Mouse (Mus musculus): Measurements from ENCODE around the gene Itgb5. TPM values are rescaled to one million over a fixed set of nuclear protein-coding genes. Genes with fewer than 3 reads are reported as not detected.

Gene Itgb5
- total RNA-seq, 2 experiments from 2014 or later: 32.5 to 32.7 TPM

GRCm38 (mm10) chr16:33947664-33948571, 118.5 kb downstream of the Itgb5 start:
- no peak for DNase-seq (ENCODE audit: low spot score in 2 of 2)
- intact Hi-C loops (cut with DNase I): no loop called here

DNA sequence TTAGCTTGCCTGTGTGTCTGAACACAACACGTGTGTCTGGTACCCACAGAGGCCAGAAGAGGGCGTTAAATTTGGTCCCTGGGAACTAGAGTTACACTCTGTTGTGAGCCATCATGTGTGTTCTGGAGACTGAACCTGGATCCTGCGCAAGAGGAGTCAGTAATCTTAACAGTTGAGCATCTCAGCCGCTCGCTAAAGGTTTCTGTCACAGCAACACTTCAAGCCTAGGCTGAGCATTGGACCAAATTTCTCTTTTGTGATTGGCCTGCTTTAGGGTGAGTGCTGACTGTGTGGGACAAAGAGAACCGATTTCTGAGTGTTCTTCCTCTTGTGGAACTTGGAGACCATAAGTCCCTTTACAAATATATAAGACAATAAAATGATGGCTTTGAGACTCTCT, 120.9 kb downstream of the Itgb5 start:
- intact Hi-C loops (cut with DNase I): no loop called here
- DNase-seq (ENCODE audit: low spot score in 2 of 2): no peak

DNA sequence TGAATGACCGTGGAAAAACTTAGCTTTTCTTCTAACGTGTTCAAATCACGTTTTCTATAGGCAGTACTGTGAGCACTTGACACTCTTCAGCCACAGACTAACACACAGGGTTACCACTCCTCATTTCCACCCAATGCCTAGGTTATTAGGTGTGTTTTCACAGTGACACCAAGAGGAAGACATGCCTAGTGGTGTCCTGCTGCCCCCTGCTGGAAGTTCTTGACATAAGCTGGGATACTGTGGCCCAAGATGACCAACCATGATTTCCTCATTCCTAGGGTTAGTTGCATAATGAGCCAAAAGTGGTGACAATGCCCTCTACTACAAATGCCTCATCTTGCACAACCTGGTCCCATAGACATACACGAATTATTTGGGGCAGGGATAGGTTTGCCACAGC, 121.4 kb downstream of the Itgb5 start:
- intact Hi-C loops (cut with DNase I): loop anchor here (1.0 kb wide), 1 partner anchor 131 kb away; no protein-coding TSS in a partner anchor
- peak; percentile 74 to 85 for DNase-seq (ENCODE audit: low spot score in 2 of 2)

DNA sequence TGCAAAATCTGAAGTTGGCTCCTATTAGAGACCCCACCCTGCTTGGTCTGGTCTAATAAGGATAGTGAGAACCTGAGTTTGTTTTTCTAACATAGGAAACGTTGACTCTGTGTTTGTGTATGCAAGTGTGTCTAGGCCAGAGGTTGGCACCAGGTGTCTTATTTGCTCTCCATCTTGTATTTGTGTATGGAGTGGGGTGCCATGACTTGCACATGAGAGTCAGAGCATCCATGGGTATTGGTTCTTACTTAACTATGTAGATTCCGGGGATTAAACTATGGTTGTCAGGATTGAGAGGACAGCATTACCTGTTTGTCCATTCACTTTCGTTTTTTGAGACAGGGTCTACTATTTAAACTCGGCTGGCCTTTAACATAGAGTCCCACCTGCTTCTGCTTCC, 123.5 kb downstream of the Itgb5 start:
- no peak for DNase-seq (ENCODE audit: low spot score in 2 of 2)
- intact Hi-C loops (cut with DNase I): no loop called here

GRCm38 (mm10) chr16:33954793-33955192, 125.3 kb downstream of the Itgb5 start:
- no peak for DNase-seq (ENCODE audit: low spot score in 2 of 2)
- intact Hi-C loops (cut with DNase I): no loop called here

DNA sequence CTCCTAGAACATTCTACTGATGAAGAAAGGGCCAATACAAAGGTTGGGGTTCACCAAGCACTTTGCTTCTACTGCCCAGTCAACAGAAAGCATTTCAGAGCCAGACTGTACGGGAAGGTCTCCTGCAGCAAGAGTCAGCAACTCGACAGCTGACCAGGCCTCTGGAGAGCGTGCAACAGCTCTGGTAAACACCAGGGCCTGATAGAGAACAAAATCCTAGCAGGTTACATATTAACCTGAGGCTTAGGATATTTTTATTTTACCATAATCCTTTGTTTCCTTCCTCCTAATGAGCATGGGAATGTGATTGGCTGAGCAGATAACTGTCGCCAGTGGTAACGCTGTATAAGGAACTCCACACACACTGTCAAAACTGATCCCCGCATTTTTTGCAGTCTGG, 134.0 kb downstream of the Itgb5 start:
- no peak for DNase-seq (ENCODE audit: low spot score in 2 of 2)
- intact Hi-C loops (cut with DNase I): no loop called here

- intact Hi-C loops (cut with DNase I): no loop called here
- peak in 1 of 2 experiments; percentile 22 for DNase-seq (ENCODE audit: low spot score in 2 of 2)
These were observed 136.5 kb downstream of the Itgb5 start for GRCm38 (mm10) chr16:33965878-33966537.

DNA sequence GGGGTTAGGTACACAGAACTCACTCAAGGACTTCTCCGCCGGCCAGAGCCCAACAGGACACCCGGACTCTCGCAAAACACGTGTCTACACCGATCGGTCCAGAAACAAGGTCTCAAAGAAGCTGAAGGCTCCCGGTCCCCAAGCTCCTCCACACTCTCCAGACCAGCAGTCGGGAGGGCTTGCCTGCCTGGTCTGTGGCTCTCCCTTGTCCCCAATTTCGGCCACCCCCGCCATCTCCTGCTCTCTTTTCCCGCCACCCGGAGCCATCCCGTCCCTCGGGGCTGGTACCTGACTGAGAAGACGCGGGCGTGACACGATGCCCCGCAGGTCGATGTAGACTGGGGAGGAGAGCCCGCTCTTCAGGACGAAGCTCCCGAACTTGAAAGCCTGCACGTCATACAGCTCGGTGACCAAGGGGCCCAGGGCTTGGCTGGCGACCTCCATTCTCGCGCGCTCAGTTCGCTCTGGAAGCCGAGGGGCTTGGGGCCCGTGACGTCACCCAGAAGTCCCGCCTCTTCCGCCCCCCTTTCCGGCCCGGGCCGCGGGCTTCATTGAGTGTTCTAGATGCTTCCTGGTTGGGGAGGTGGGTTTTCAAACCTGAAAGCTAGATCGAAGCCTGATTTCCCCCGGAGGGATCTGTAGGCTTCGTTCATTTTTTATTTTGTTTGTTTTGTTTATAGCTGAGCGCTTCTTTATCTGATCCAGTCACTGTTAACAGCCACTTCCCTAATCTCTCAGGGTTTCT, 137.2 kb downstream of the Itgb5 start, which contains the start of gene Umps:
Gene Umps, minus strand, starts transcription at position 501 of the 745 bp plus-strand sequence.
- intact Hi-C loops (cut with DNase I): no loop called here
- DNase-seq (ENCODE audit: low spot score in 2 of 2): peak; percentile 71 to 85

DNA sequence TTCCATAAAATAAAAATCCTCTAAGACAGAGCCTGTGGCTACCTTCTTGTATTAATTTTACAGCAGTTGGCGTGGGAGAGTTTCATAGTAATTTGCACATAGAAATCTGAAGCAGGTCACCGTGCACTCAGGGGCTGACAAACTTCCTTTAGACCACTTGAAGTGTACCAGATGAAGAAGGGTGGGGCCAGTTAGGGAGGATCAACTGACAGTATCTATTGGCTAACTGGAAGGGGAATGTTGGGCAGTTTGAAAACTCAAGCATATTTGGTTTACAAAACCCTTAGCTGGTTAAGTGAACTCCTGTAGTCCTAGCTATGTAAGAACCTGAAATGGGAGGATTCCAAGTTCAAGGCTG, 137.8 kb downstream of the Itgb5 start:
- intact Hi-C loops (cut with DNase I): no loop called here
- DNase-seq (ENCODE audit: low spot score in 2 of 2): no peak

GRCm38 (mm10) chr16:33979855-33980254, 150.4 kb downstream of the Itgb5 start:
- intact Hi-C loops (cut with DNase I): no loop called here
- DNase-seq (ENCODE audit: low spot score in 2 of 2): no peak

GRCm38 (mm10) chr16:33983712-33984111, 154.2 kb downstream of the Itgb5 start:
- intact Hi-C loops (cut with DNase I): no loop called here
- no peak for DNase-seq (ENCODE audit: low spot score in 2 of 2)

GRCm38 (mm10) chr16:33985372-33985771, 155.9 kb downstream of the Itgb5 start:
- no peak for DNase-seq (ENCODE audit: low spot score in 2 of 2)
- intact Hi-C loops (cut with DNase I): no loop called here

- no peak for DNase-seq (ENCODE audit: low spot score in 2 of 2)
- intact Hi-C loops (cut with DNase I): no loop called here
These were observed 157.5 kb downstream of the Itgb5 start for GRCm38 (mm10) chr16:33986993-33987392.

DNA sequence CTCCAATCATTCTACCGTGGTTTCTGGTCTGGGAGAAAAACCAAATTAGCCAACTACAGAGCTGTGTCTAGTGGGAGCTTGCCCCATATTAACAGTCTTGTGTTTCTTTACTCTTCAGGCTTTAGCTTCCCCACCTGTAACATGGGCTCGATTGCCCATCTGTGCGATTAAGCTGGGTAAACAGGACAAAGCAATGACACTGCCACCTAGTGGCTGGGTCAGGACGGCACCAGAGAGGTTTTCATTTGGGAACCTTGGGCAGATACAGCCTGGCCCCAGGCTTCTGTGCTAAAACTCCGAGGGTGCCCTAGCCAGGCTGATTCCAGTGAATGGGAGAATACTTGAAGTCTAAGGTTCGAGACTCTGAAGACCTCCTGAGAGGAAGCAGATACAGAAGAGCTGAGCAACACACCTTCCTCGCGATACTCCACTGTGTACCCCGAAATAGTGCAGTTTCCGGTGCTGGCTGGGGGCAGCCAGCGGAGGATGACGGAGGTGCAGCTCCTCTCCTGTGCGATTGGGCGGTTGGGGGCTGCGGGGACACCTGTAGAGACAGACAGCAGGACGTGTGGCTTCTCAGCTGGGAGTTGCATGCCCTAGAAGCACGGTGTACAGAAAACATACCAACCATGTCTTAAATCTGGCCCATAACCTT, 159.0 kb downstream of the Itgb5 start:
- peak in 1 of 2 experiments; percentile 67 for DNase-seq (ENCODE audit: low spot score in 2 of 2)
- intact Hi-C loops (cut with DNase I): loop anchor here (2.0 kb wide), 1 partner anchor 168 kb away; no protein-coding TSS in a partner anchor

GRCm38 (mm10) chr16:33989106-33989505, 159.6 kb downstream of the Itgb5 start:
- intact Hi-C loops (cut with DNase I): loop anchor here (2.0 kb wide), 1 partner anchor 168 kb away; no protein-coding TSS in a partner anchor
- no peak for DNase-seq (ENCODE audit: low spot score in 2 of 2)

- no peak for DNase-seq (ENCODE audit: low spot score in 2 of 2)
- intact Hi-C loops (cut with DNase I): no loop called here
These were observed 161.2 kb downstream of the Itgb5 start for GRCm38 (mm10) chr16:33990712-33991111.

GRCm38 (mm10) chr16:33994321-33994720, 164.9 kb downstream of the Itgb5 start:
- intact Hi-C loops (cut with DNase I): no loop called here
- DNase-seq (ENCODE audit: low spot score in 2 of 2): no peak

DNA sequence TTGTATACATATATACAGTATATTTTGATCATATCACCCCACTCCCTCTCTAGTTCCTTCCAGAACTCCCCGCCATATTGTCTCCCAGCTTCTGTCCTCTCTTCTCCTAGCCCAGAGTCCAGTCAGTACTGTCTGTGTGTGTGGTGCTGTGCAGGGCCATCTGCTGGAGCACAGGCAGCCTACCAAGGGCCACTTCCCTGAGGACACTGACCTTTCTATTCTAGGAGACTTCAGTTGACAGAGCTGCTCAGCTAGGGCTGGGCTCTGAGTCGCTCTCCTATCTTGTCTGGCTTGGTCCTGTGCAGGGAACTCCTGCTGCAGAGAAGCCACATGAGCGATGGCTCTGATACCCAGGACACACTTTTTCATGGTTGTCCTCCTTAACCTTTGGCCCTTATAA, 166.0 kb downstream of the Itgb5 start:
- intact Hi-C loops (cut with DNase I): no loop called here
- DNase-seq (ENCODE audit: low spot score in 2 of 2): no peak

DNA sequence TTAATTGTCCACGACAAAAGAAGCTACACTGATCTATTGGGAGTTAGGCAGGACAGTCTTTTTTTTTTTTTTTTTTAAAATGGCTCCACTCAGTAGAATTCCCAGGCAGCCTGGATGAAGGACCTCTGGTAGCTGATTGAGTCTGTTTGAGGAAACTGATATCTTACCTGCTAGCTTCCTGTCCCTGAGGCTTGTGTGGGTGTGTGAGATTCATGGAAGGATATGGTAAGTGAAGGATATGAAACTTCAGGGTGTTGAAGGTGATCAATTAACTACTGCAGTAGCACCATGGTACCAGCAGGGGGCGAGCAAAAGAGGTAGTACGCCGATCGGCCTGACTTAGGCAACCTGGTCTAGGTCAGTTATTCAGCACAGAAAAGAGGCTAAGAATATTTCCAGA, 166.6 kb downstream of the Itgb5 start:
- intact Hi-C loops (cut with DNase I): no loop called here
- peak in 1 of 2 experiments; percentile 60 for DNase-seq (ENCODE audit: low spot score in 2 of 2)
